Mouse (Mus musculus): ENCODE measurements around the gene Ncoa4.
"Not testable (repeated sequence)": the region's sequence is repeated elsewhere in the genome, so short reads cannot be mapped to it uniquely, and the experiment has no call there.

Gene Ncoa4

GRCm38 (mm10) chr14:32159690-32160246 lies at the start of gene Ncoa4:
Gene Ncoa4, plus strand, starts transcription at chr14:32159865.
- peak; percentile 94 to 99 for DNase-seq (ENCODE audit: low spot score in 2 of 2)

GRCm38 (mm10) chr14:32112124-32112523 lies 47.5 kb upstream of the Ncoa4 start:
- DNase-seq (ENCODE audit: low spot score in 2 of 2), result not testable (repeated sequence)

- no peak for DNase-seq (ENCODE audit: low spot score in 2 of 2)
Measured at GRCm38 (mm10) chr14:32120940-32121919, 38.4 kb upstream of the Ncoa4 start.

- no peak for DNase-seq (ENCODE audit: low spot score in 2 of 2)
Measured at GRCm38 (mm10) chr14:32121920-32122315, 37.7 kb upstream of the Ncoa4 start.

- no peak for DNase-seq (ENCODE audit: low spot score in 2 of 2)
Measured at GRCm38 (mm10) chr14:32124261-32124660, 35.4 kb upstream of the Ncoa4 start.

GRCm38 (mm10) chr14:32125256-32125655 lies 34.4 kb upstream of the Ncoa4 start:
- DNase-seq (ENCODE audit: low spot score in 2 of 2), result not testable (repeated sequence)

- DNase-seq (ENCODE audit: low spot score in 2 of 2), result no peak
Measured at GRCm38 (mm10) chr14:32128409-32128808, 31.3 kb upstream of the Ncoa4 start.

- DNase-seq (ENCODE audit: low spot score in 2 of 2), result no peak
Measured at GRCm38 (mm10) chr14:32131836-32132235, 27.8 kb upstream of the Ncoa4 start.

- no peak for DNase-seq (ENCODE audit: low spot score in 2 of 2)
Measured at GRCm38 (mm10) chr14:32134293-32134692, 25.4 kb upstream of the Ncoa4 start.

GRCm38 (mm10) chr14:32136467-32136866 lies 23.2 kb upstream of the Ncoa4 start:
- DNase-seq (ENCODE audit: low spot score in 2 of 2), result not testable (repeated sequence)

GRCm38 (mm10) chr14:32140359-32140965 lies 19.2 kb upstream of the Ncoa4 start:
- DNase-seq (ENCODE audit: low spot score in 2 of 2), result no peak

- DNase-seq (ENCODE audit: low spot score in 2 of 2), result no peak
Measured at GRCm38 (mm10) chr14:32141723-32142122, 17.9 kb upstream of the Ncoa4 start, which contains the start of gene Msmb. Gene Msmb, plus strand, starts transcription at chr14:32142023.

GRCm38 (mm10) chr14:32144734-32145133 lies 14.9 kb upstream of the Ncoa4 start:
- no peak for DNase-seq (ENCODE audit: low spot score in 2 of 2)

GRCm38 (mm10) chr14:32145401-32145800 lies 14.3 kb upstream of the Ncoa4 start:
- no peak for DNase-seq (ENCODE audit: low spot score in 2 of 2)

- DNase-seq (ENCODE audit: low spot score in 2 of 2), result no peak
Measured at GRCm38 (mm10) chr14:32145809-32146511, 13.7 kb upstream of the Ncoa4 start.

GRCm38 (mm10) chr14:32146578-32146977 lies 13.1 kb upstream of the Ncoa4 start:
- no peak for DNase-seq (ENCODE audit: low spot score in 2 of 2)

- DNase-seq (ENCODE audit: low spot score in 2 of 2), result no peak
Measured at GRCm38 (mm10) chr14:32150872-32151271, 8.8 kb upstream of the Ncoa4 start.

- DNase-seq (ENCODE audit: low spot score in 2 of 2), result no peak
Measured at GRCm38 (mm10) chr14:32152243-32152965, 7.3 kb upstream of the Ncoa4 start.

- DNase-seq (ENCODE audit: low spot score in 2 of 2), result no peak
Measured at GRCm38 (mm10) chr14:32153156-32153555, 6.5 kb upstream of the Ncoa4 start.

GRCm38 (mm10) chr14:32154758-32155157 lies 4.9 kb upstream of the Ncoa4 start:
- DNase-seq (ENCODE audit: low spot score in 2 of 2), result no peak

GRCm38 (mm10) chr14:32159150-32159670 lies 455 bp upstream of the Ncoa4 start:
- no peak for DNase-seq (ENCODE audit: low spot score in 2 of 2)
